Mouse (Mus musculus) G1E (cell line): Measurements from ENCODE around the gene Mettl27.

Experiments
- CTCF ChIP-seq: IDR thresholded peaks from 2 replicates; pipeline ENCODE4 v1.5.1; 2012; ENCODE audit warnings: low read depth, low read length, inconsistent platforms, mixed read lengths
- GATA1 ChIP-seq: IDR thresholded peaks from 2 replicates; pipeline ENCODE4 v1.6.1; 2012; ENCODE audit warnings: borderline replicate concordance, low read length, inconsistent platforms, mixed read lengths
- GATA2 ChIP-seq: IDR thresholded peaks from 2 replicates; pipeline ENCODE4 v1.6.1; 2012; ENCODE audit warnings: low read depth, low read length, inconsistent platforms, borderline replicate concordance
- POLR2AphosphoS5 ChIP-seq: IDR thresholded peaks from 2 replicates; pipeline ENCODE4 v1.6.1; 2012; ENCODE audit warnings: low read depth, low read length, inconsistent platforms; ENCODE audit not compliant: insufficient replicate concordance
- TAL1 ChIP-seq: conservative IDR thresholded peaks from 2 replicates; pipeline ENCODE4 v1.6.1; 2012; ENCODE audit warnings: low read depth, low read length, inconsistent platforms, mixed read lengths

DNA sequence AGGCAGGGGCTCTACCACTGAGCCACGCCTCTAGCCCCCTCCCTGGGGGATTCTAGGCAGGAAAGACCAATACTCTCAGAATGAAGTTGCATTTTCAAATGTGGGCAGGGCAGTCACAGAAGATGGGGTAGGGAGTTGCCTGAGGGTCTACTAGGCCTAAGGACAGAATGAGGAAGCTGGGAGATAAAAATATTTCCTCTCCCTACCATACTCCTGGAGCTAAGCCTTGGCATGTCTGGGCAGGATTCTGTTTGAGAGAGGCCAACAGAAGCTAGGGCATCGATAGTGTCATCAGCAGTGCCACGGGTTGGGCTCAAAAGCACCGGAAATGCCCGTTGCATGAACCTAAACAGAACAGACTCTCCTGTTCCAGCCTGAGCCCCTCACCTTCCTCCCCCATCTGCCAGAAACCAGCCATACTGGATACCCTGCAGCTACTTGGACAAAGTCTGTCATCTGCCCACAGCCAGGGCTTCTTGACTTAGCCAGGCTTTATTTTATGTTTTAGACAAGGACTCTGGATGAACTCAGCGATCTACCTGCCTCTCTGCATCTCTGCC, 4.5 kb downstream of the Mettl27 start:
- TF ChIP-seq CTCF = no peak
- TF ChIP-seq GATA1 = no peak
- no peak for TF ChIP-seq TAL1
- no peak for TF ChIP-seq POLR2AphosphoS5
- no peak for TF ChIP-seq GATA2
